Mouse (Mus musculus) T-helper 2 cell (primary cell): ENCODE data around the gene Best3.

Experiments used
- in situ Hi-C: fragments of 300-600 bp; cut with MboI, MseI; formaldehyde crosslinking; loops from one replicate; pipeline ENCODE4 v1.15.1; 2025; ENCODE audit warnings: high pct_unique_total_duplicates

Best3 gene

DNA sequence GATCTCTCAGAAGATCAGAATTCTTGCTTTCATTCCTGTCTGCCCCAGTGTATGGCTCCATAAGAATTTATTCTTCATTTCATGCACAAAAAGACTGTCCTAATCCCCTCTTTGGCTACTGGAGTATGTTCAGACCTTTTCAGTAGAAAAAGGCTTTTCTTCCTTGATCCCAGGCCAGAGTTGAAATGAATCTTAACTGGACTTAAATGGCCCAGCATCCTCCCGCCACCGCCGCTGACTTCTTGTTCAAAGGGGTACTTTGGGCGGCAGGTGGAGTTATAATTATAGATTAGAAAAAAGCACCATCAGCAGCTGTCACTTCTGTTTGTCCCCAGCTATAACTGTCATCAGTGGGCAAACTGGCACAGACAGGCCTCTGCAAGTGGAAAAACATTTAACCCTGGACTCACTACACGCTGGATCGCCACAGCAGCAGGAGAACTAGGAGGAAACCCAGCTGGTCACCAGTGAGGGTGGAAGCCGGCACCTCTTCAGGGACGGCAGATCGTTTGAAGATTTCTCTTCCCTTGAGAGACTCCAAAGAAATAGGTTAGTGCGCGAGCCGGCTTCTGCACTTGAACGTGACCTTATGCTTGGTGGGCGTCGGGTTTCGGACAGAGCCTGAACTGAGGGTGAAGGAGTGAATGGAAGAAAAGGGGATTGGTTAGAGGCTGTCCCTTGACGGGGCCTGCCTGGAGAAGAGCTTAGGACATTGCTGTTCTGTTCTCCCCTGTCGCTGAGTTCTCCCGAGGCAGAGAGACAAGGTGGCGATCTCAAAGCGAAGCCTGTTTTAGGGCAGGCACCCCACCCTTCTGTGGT, at the start of gene Best3:
Best3 (plus strand) TSS at position 51 of the 819 bp plus-strand sequence.
- in situ Hi-C loops = loop anchor here (10.0 kb wide), 1 partner anchor 218 kb away; no protein-coding TSS in a partner anchor

- in situ Hi-C loops = loop anchor here (25.0 kb wide), 1 partner anchor 969 kb away; no protein-coding TSS in a partner anchor
Observed at GRCm38 (mm10) chr10:116943025-116943424, 43.1 kb upstream of the Best3 start.

DNA sequence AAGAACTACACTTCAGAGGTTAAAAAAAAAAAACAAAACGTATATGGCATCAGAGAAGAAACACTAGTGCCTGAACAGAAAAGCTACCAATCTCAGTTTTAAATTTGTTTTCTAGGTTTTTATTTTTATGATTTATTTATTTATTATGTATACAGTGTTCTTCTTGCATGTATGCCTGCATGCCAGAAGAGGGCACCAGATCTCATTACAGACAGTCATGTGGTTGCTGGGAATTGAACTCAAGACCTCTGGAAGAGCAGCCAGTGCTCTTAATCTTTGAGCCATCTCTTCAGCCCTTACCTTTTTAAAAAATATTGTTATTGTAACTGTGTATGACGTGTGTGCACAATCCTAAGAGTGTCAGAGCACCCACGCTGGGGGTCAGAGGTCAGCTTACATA, 42.0 kb upstream of the Best3 start:
- in situ Hi-C loops = loop anchor here (25.0 kb wide), 1 partner anchor 968 kb away; no protein-coding TSS in a partner anchor

- in situ Hi-C loops = loop anchor here (25.0 kb wide), 1 partner anchor 967 kb away; no protein-coding TSS in a partner anchor
Observed at GRCm38 (mm10) chr10:116944940-116945339, 41.2 kb upstream of the Best3 start.

DNA sequence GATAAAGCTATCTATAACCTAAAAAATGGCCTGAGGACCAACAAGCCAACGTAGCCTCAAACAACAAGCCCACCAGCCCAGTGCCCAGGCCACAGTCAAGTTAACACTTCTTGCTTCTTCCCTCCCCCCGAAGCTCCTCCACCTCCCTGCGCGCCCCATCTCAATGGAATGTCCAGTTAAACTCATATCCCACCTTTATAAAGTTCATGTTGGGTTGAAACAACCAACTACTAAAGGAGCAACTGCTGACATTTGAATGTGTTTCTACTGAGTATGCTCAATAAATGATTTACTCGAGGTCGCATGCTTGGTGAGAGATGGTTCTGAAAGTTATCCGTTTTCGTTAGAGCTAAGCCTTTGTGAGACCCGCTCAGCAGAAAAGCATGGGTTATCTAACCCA, 37.7 kb upstream of the Best3 start:
- in situ Hi-C loops = loop anchor here (25.0 kb wide), 1 partner anchor 964 kb away; no protein-coding TSS in a partner anchor

DNA sequence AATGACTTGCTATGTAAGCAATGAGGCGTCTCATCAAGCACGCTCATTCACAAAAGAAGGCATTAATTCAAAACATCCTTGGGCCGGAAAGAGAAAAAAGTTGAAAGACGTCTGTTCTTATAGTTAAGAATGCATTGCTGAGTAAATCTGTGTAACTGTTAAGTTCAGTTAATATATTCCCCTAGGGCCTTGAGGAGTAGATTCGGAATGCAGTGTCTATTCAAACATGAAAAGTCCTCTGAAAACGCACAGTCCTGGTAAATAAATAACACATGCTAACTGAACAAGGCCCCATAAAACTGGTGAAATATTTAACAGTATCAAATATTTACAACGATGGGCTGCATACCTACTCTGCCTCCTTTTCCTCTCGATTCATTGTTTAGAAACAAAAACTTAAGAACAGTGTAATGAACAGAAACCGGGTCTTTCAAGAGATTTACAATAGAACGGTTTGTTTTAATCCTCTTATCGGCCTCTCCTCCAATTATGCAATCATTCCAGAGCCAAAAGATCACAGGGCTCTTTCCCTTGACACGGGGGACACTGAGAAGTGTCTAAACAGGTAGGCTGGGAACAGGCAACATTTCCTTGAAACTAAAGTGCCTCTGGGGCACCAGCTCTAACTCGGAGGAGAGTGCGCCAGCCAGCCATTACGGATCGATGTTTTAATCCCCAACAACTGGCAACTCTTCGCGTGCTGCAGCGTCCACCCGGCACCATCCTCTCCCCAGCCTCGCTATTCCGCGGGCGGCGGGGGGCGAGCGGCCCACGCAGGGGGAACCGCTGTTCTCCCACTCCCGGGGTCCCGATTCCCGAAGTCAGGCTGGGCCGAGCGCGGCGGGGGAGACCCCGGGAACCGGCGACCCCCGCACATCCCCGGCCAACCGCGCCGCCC, 36.8 kb upstream of the Best3 start:
- in situ Hi-C loops = loop anchor here (25.0 kb wide), 1 partner anchor 963 kb away; no protein-coding TSS in a partner anchor

DNA sequence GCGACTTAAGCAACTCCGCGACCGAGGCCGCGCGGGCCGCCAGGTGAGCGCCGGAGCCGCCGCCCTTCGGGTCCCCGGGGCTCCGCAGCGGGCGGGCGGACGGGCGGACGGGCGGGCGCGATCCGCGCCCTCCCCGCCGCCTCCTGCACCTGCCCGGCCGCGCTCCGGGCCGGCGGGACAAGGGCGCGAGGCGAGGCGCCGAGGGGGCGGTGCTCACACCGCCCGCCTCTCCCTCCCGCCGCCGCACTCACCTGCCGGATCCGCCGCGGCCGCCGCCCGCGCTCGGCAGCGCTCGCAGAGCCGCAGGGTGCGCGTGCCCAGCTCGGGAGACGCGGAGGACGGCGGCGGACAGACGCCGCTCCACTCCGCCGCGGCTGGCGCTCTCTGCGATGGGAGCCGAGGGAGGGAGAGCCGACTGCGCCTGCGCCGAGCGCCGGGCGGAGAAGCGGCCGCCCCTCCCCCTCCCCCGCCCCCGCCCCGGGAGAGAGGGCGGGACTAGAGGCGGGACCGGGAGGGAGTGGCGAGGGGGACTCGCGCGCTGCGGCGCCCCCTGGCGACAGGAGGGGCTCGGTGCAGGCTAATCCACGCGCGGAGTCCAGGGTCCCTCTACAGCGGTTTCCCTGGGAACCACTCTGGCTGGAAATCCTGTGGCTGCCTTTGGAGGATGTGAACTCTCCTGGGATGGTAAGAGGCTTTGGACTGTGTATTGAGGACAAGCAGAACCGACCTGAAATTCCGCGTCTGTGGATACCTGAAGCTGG, 35.9 kb upstream of the Best3 start, which contains the start of gene Rab3ip:
Rab3ip (minus strand) TSS at position 761 of the 761 bp plus-strand sequence.
- in situ Hi-C loops = no loop called here

GRCm38 (mm10) chr10:116950886-116951285, 35.2 kb upstream of the Best3 start:
- in situ Hi-C loops = no loop called here

DNA sequence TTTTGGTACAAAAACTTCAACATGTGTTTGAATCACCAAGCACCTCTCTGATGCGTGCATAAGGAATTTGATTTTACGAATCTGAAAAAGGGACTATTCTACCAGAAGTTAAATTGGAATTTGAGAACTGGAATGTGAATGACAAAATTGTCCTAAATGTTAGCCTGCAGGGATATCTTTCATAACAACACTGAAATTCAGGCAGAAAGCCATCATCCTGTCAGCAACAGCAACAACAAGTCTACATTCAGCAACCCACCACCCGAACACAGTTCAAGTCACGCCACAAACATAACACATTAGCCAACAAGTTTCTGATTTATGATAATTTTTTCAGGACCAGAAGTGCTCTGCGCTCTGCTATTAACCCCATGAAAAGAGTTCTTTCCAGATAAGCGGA, 30.9 kb upstream of the Best3 start:
- in situ Hi-C loops = no loop called here

DNA sequence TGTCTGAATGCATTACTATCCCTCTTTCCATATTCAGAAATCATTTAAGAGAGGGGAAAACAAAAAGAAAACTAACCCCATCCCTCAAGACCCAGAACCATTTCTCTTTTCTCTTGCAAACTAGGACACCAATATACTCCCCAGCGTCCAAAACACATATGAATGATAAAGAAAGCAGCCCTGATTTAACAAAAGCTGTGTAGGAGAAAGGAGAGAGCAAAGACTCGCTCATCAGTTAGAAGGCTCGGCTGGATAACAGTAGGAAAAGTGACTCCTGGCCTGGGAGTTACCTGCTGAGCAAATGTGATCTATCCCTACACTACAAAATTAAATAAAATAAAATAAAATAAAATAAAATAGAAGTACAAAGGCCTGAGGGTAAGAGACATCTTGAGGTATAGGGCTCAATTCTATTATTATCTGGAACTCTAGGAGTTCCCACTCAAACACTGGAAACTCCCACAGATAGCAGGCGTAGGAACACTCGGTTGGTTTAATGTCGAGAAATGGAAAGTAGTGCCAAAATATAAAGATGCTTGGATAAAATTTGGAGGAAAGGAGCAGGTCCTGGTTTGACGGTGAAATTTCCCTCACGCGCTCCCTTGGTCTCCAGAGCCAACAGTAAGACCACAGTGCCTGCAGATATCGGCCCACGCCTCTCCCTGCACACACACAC, 29.5 kb upstream of the Best3 start:
- in situ Hi-C loops = no loop called here

DNA sequence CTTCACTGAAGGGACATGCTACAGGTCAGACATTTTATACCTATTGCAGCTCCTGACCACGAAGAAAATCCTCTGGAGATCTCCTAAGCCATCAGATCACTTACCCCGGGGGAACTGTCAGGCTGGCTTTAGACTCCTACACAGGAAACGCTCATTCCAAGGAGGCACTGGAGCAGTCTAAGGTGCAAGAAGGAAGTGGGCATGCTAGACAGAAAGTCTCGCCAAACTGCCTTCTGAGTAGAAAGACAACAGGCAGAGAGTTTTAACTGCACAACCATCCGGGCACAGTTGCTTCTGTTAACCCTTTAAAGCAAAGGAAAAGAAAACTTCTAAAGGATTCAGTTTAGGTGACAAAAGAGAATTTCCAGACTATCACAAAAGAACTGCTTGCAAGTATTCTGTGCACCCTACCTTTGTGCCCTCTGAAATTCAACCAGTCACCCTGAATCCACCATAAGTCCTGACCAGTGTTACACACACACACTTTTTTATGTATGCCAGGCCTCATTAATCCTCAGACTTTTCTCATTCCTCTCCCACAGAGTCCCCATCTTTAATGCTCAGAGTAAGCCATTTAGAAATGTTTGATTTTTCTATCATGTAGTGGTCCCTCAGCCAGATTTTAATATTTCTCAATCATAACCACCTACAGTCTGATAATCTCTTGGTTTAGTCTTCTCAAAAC, 28.1 kb upstream of the Best3 start:
- in situ Hi-C loops = no loop called here

DNA sequence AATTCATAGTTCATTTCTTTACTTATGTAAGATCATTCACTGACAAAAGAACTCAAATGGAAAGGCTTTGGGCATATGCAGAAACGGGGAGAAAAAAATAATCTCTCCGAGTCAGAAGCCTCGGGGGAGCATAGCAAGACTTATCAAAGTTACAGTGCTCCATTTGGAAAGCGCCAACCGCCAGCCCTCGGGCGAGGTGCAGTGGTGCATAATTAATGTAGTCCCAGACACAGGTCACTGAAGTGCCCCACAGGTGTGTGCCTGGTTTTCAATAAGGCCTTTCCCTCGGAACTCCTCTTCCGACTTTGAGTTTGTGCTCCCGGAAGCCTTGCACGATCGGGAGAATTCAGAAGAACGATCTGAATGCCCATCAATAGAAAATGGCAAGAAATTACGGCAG, 24.0 kb upstream of the Best3 start:
- in situ Hi-C loops = no loop called here

- in situ Hi-C loops = no loop called here
Observed at GRCm38 (mm10) chr10:116962803-116963202, 23.3 kb upstream of the Best3 start.

DNA sequence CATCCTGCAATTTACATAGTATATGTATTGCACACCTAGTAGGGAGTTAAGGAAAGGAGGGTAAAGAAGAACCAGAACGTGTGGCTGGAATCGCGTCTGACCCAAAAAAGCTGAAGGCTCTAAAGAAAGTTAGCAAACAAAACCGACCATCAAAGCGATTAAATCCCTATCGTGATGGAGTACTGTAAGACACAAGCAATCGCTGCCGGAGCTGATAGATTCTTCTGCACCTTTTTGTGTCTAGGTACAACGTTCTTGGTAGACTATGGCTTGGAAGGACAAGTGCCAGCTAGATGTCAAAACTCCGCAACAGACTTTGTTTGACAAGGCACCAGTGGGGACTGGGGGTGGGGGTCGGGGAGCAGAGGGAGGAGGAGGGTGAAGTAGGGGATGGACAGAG, 22.0 kb upstream of the Best3 start:
- in situ Hi-C loops = no loop called here

GRCm38 (mm10) chr10:116964571-116964970, 21.5 kb upstream of the Best3 start:
- in situ Hi-C loops = no loop called here

GRCm38 (mm10) chr10:116965297-116965696, 20.8 kb upstream of the Best3 start:
- in situ Hi-C loops = no loop called here

DNA sequence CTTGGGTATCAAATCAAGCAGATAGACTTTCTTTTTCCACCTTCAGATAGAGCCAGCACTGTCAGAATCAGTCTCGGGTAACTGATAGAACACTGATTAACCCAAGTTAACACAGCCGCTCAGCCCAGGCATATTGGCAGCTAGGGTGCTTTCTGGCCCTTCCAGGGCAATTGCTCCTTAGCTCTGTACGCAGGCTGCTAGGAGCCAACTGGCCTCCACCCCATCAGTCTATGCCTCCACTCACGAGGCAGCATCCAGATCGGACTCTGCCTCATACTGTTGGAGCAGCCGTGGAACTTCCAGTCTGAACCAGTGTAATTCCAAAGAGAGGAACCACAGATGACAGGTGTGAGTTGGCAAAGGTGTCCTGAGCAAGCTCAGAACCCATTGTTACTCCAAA, 20.0 kb upstream of the Best3 start:
- in situ Hi-C loops = no loop called here

DNA sequence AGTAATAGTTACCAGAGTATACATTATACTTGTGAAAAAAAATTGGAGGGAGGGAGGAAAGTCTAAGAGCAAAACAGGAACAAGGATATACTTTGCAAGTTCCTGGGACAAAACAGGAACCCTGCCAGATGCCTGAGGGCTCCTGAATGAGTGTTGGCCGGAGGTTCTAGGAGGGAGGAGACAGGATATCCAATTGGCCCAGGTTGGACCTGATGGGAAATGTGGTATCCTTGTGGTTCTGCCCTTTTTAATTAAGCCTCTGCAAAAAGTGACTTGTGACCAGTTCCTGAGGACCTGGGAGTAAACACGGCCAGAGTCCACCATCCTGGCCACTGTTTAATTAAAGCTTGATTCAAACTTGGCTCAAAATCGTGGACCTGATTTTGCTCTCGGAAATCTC, 17.4 kb upstream of the Best3 start:
- in situ Hi-C loops = no loop called here

DNA sequence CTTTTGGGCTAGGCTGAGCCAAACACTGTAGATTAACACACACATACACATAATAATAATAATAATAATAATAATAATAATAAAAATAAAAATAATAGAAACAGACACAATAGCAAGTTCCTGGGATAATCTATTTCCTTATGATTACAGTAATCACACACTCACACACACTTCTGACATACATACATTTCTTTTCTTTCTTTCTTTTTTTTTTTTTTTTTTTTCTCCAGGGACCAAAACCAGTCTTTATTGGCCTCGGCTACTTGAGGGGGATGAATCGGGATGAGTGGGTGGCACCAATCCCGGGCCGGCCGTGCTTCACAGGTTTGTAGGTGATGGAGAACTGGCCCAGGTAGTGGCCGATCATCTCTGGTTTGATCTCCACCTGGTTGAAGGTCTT, 13.6 kb upstream of the Best3 start, which contains the start of gene Gm10271:
Gm10271 (minus strand) TSS at position 101 of the 400 bp plus-strand sequence.
- in situ Hi-C loops = no loop called here

DNA sequence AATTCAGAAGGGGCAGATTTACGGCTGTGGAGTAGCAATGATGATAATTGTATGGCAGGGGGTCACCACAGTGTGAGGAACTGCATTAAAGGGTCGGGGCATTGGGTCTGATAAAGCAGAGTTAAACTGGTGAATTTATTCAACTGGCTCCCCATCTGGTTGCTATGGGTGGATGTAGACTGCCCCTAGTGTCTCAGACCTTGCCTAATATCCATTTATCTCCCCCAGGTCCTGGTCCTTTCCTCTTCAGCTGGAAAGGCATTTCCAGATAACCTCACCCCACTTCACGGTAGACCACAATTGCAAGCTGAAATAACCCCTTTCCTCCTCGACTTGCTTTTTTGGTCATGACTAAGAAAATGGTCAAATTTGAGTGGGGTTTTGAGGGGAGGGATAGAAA, 8.7 kb upstream of the Best3 start:
- in situ Hi-C loops = no loop called here
